Mouse (Mus musculus) cerebellum, adult (tissue): ENCODE results near the gene Orc3.

Experiments
- ATAC-seq: cut with Nextera tagmentation; 2 replicates; pipeline ENCODE4 v1.9.2; 2017; ENCODE audit warnings: mild to moderate bottlenecking, moderate library complexity, mixed read lengths; ENCODE audit not compliant: insufficient number of reproducible peaks, low FRiP score, low TSS enrichment

Gene Orc3

DNA sequence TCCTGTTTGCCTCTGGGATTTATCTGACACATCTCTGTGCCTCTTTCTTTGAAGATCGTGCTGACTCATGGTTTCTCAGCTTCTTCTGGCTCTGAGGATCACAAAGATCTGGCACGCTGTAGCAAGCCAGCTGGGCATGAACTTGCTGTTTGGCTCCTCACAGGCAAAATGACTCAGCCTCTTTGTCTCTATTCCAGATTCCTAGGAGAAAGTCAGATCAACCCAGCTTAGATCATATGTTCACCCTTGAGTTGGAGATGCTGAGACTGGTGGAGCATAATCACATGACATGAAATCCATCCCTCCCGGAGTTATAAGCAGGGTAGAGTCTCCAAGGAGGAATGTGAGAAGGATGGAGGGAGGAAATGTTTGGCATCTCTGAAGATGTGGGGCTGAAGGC, 91.9 kb downstream of the Orc3 start:
- peak; percentile 99 for ATAC-seq
